Mouse (Mus musculus) retina, adult 2 months (tissue): ENCODE results near the gene Myo1f.

Experiments used
- DNase-seq: peaks from one replicate; pipeline ENCODE4 v3.0.0-alpha.2; 2012; ENCODE audit warnings: low read depth, low spot score

Myo1f gene

DNA sequence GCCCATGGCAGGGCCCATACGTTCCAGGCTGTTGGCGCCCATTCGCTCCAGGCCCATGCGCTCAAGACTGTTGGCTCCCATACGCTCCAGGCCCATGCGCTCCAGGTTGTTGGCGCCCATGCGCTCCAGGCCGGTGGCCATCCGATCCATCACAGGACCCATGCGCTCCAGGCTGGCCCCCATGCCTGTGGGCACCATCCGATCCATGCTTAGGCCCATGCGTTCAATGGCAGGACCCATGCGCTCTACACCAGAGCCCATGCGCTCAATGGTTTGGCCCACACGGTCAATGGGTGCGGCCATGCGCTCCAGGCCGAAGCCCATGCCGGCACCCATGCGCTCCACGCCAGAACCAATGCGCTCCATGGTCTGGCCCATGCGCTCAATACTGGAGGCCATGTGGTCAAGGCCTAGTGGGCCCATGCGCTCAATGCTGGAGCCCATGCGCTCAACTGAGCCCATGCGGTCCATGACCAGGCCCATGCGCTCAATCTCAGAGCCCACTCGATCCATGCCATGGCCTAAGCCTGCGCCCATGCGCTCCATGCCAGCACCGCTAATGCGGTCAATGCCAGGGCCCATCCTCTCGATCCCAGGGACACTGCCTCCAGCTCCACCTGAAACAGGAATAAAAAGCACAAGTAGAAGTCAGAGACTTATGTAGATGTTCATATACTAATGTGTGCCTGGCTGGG is 94.4 kb downstream of the Myo1f start:
- DNase-seq: no peak
